Mouse (Mus musculus): ENCODE results near the gene Gng7. TPM values are rescaled to one million over a fixed set of nuclear protein-coding genes. Genes with fewer than 3 reads are reported as not detected.

Gene Gng7
- polyA plus RNA-seq, 3 experiments from 2014 or later = not detected

DNA sequence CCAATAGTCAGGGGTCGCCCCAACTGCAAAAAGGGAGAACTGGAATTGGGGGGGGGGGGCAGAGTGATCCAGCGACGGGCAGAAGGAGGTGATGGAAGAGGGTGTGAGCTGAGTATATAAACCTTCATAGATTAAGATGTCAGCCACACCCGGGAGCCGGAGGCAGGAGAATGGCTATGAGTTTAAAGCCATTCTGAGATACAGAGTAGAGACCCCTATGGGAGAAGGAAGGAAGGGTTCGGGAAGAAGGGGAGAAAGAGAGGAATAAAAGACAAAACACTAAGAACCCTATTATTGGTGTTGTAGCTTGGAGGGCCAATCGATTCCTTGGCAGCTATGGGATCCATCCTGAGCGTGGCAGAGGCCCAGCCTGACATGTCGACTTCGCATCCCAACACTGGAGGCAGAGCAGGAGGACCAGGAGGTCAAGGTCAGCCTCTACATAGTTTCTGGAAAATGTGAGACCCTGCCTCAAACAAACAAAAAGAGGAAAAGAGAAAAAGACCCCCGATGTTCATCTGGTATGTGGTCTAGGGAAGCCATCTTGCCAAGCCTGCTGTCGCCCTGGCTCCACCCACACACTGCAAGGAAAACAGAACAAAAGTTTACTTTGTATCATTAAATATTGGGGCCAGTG is 11.0 kb upstream of the Gng7 start, which contains the start of gene Diras1:
TSS of gene Diras1 (minus strand) at position 24 of the 637 bp plus-strand sequence.
- no peak for ATAC-seq

DNA sequence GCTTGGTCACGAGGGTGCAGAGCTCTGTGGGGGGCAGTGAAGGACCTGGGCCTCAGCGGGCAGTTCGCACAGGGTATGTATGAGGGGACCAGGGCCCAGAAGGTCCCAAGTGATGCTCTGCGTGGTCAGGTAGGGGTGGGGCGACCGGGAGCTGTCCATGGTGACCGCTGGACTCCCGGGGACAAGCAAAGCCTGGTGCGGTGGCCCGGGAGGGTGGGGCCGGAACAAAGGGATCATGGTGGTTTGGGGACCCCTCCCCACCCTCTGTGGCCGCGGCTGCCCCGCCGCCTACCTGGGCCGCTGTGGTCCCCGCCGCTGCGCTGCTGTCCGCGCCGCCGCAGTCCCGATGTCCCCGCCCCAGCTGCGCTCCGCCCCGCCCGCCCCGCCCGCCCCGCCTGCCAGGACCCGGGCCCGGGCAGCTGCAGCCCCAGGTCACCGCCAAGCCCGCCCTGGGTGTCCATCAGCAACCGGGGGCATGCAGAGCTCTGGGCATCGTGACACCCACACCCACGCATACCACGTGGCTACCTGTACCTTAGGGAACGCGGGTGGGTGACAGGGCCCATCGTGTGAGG is 10.4 kb upstream of the Gng7 start:
- ATAC-seq = no peak

DNA sequence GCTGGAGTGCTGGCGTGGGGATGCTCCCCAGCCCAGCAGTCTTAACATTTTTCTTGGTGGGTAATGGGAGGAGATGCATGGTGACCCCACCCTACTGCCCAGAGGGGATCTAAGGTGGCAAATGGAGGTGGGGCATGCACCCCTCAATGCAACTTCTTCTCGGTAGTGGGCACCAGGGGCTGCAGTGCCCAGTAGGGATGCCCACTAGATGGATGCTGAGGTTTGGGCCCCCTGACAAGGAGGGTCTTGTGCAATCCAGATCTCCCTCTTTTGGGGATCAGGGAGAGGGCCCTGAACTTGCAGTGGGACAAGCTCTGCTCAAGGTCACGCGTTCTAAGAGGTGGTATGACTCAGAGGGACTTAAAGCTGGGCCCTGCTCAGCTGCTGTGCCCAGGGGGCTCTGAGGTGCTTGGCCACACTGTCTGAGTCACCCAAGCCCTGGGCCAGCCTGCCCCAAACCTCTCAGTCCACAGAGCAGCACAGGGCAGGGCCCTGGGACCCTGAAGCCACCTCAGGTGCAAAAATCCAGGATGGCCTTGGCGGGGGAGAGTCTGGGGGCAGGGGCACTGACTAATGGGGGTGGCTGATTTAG is 9.7 kb upstream of the Gng7 start:
- no peak for ATAC-seq

DNA sequence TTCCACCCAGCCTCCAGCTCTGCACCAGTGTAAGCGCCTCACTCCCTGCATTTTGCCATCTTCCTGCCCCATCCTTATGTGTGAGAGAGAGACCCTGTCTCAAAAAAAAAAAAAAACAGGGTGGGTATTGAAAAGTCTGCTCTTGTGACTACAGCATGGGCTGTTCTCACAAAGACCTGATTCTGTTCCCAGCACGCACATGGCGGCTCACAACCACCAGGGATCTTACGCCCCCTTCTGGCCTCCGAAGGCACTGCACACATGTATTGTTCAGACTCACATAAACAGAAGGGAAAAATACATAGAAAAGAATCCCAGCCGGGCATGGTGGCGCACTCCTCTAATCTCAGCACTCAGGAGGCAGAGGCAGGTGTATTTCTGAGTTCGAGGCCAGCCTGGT is 8.0 kb upstream of the Gng7 start:
- ATAC-seq = no peak

DNA sequence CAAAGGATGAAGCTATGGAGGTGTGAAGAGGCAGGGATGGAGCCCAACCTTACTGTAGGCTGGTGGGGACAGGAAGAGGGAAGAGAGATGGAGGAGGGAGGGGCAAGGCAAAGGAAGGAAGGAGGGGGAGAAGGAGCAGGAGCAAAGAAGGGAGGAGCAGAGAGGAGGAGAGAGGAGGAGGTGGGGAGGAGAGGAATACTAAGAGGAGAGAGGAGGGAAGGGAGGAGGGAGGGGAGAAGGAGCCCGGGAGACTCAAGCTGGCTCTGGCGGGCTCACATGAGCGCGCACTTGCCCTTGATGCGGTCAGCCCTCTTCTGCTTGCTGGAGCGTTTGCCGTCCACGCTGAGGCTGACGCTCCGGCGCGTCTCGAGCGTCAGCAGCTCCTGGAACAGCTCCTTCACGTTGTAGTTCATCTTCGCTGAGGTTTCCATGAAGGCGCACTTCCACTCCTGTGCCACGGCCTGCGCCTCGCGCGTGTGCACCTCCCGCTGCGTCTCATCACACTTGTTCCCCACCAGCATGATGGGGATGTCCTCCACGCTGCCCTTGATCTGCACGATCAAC is 6.9 kb upstream of the Gng7 start:
- ATAC-seq = no peak

DNA sequence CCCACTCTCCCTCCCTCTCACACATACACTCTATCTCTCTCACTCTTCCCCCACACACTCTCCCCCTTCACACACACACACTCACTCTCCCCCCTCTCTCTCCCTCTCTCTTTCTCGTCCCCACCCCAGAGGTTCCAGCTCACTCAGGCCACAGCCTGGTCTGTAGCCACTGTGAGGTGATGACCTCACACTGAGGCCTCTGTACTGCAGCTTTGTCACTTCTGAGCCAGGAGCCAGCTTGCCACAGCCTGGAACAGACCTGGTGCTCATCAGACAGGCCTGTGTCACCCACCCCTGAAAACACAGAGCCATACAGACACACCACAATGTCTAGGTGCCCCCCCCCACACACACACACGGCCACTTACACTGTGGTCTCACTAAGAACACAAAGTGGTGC is 5.5 kb upstream of the Gng7 start:
- no peak for ATAC-seq

DNA sequence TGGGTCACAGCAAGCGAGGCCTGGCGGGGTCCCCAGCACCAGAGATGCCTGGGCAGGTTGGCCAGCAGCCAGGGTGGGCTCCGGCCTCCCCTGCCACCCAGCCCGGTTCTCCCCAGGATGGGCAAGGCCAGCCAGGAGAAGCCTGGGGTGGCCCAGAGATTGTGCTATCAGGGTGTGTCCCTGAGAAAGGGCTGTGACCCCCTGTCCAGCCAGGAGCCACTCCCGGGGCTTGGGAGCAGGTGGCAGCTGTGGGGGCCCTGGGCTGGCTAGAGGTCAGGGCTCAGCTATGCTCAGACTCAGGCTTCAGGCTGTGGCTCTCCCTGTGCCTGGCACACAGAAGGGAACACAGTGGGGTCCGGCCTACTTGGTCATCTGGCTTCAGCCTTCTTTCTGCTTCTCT is 4.9 kb upstream of the Gng7 start:
- no peak for ATAC-seq

DNA sequence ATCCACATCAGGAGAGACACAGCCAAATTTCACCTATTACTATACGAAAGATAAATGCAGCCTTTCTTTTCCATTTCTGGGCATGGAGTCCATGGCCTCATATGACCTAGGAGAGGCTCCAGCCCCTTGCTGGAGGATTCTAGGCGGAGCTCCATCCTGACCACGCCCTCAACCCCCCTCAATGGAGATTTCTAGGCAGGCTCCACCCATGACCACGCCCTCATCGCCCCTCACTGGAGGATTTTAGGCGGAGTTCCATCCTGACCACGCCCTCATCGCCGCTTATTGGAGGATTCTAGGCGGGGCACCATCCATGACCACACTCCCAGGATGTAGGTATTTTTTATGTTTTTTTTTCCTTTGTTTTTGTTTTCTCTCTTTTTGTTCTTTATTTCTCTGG is 3.6 kb upstream of the Gng7 start:
- no peak for ATAC-seq

DNA sequence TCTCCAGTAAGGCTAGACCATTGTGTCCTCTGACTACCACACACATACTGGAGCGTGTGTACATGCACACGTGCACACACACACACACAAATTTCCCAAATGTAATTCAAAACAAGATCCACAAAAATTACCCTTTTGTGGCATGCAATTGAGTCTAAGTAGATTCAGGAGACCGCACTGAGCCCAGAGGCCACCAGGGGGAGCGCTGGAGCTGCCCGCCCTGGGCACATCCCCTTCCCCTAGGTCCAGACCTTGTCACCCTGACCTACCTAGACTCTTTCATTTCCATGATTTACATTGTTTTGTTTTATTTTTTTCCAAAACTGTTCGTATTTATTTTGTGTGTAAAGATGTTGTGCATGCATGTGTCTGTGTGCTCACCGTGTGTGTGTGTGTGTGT is 1.9 kb upstream of the Gng7 start:
- ATAC-seq = peak; percentile 58

DNA sequence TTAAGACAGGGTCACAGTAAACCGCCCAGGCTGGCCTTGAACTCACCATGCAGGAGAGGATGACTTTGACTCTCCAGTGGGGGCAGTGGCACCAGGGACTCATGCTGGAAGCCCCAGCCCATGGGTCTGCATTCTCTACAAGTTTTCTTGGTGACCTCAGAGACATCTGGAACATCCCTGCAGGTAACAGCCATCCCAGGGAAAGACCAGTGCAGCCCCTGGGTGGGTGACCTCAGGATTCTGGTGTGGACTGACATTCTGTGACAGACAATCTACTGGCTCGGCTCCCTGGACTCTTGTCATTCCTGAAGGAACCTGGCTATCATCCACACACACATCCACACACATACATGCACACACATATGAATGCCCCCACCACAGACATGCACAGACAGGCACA is 921 bp upstream of the Gng7 start:
- no peak for ATAC-seq

DNA sequence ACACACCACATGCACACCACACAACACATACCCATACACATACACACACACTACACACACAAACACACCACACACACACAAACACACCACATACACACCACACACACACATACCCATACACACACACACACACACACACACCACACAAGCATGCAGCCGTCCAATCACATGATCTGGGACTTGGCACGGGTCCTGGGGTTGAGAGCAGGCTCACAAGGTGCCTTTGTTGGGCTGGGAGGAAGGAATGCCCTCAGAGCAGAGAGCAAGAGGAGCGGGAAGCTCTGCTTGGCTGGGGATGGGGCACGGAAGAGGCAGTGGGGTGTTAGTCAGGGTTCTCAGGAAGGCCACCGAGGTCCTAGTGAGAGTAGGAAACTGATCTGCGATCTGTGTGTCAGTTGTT is 3.9 kb downstream of the Gng7 start:
- no peak for ATAC-seq

DNA sequence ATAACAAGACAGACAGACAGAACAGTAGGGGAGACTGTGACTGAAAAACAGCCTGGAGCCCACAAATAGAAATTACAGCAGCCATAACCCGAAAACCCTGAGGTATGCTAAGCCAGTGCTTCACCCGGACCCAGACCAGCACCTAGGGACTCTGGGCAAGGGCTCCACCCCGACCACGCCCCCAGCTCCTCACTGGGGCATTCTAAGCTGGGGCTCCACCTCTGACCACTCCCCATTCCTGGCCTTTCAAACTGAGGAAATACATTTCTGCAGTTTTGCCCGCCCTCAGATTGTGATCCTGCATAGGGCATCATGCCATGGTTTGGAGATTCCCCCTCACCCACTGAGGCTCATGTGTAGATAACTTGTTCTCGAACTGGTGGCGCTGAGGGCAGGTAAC is 7.5 kb downstream of the Gng7 start:
- no peak for ATAC-seq

DNA sequence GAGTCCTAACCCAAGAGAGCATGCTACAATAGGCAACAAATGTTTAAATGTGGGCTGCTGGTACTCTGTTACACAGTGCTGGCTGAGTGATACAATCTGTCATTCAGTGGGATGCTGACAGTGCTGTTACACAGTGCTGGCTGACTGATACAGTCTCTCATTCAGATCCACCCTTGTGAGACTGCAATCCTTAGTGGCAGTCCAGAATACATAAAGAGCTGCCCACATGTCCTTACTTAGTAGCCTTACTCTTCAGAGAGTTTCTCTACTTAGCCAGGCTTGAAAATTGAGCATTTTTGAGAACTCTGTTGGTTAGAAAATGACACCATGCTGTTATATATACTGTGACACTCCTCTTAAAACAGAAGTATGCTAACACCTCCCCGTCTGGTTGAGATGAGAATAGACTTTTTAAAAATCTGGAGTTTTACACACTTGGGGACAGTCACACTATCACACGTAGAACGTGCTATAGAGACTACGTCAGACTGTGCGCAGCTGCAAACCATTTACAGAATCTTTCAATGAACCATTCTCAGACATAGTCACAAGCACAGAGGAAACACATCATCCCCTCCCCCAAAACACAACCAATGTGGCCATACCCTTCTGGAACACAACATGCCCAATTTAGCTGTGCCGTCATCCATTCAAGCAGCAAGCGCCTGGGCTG is 8.6 kb downstream of the Gng7 start:
- no peak for ATAC-seq

DNA sequence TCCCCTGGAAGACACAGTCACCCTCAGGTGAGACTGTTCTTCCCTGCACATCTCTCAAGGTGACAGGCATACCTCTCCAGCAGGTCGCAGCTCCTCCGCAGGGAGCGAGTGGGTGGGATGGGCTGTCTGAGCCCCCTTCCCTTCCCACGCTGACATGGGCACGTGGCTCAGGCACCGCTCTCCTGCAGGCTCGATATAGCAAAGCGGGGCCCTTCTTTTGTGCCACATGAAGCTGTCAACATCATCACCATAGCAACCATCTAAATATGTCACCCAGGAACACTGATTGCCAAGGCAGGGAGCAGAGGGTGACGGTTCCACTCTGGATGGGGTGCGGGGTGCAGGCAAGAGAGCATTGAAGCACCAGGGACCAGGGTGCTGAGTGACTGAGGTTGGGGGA is 13.6 kb downstream of the Gng7 start:
- ATAC-seq = no peak

DNA sequence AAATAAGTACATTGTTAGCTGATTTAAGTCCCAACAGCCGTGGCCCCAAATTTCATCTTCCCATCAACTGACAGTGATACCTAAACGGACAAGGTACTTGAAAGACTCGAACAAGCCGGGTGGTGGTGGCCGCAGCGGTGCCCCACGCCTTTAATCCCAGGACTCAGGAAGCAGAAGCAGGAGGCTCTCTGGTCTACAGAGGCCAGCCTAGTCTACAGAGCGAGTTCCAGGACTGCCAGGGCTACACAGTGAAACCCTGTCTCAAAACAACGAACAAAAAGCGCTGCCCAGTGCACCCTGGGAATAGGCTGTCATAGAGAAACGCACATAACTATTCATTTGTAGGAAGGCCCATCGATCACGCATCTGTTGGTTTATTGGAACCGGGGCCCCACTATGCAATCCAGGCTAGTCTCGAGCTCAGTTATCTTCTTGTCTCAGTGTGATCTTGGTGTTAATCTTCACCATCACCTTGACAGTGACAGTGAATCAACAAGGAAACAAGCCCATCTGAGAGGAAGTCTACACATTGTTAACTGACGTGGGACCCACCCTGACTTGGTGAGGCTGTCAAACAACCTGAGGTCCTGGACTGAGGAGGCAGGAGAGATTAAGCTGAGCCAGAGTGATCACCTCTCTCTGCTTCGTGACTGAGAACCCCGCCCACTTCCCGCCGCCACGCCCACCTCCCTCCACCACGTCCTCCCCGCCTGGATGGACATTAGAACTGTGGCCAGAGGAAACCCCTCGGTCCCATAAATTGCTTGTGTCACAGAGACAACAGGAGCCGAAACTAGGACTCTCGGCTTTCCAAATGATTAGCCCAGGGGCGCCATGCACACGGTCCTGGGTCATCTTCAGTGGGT is 14.3 kb downstream of the Gng7 start:
- no peak for ATAC-seq

DNA sequence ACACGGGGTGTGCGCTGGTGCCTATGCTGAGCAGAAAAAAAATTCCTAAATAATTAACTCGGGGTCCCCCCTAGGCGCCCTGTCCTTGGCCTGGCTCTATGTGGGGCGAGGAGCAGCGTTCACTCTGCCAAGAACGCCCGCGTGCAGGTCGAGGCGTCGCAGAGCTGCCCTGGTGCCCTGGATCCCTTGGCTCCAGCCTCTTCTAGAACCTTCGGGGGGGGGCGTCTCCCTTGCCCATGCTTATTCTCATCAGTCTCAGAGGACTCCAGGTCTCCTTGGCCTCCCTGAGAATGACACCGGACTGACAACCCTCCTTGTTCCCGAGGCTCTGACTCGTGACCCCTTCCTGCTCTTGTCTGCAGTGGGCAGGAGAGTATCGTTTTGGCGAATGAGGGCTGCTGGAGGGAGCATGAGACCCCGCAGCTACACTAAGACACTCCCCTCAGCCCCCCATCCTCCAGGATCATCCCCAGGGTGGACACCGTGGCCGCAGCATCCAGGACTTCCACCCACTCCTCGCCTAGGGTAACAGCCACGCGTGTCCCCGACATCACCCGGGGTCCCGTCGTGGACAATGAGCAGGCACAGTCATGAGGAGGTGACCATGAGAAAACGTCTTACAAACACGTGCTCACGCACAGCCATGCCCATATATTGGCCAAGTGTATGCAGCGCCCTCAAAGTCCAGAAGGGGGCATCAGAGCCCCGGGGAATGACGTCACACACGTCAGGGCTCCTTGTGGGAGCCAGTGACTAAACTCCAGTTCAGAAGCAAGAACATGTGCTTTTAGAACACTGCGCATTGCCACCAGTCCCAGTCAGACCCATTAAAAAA is 15.2 kb downstream of the Gng7 start:
- peak; percentile 85 for ATAC-seq

DNA sequence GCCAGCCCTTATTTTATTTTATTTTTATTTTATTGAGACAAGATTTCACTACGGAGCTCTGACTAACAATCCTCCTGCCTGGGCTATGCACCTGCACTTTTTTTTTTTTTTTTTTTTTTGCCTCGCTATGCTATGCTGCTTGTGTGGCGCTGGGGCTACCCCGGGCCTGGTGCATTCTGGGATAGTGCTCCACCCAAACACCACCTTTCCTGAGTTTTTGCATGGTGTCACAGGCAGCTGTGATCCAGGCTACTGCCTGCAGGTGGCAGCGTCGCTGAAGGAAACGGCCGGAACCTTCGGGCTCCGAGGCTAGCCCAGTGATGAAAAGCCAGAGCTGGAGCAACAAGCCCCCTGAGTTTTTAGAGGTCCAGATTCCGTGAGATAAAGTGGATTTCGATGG is 16.0 kb downstream of the Gng7 start:
- peak; percentile 30 for ATAC-seq

DNA sequence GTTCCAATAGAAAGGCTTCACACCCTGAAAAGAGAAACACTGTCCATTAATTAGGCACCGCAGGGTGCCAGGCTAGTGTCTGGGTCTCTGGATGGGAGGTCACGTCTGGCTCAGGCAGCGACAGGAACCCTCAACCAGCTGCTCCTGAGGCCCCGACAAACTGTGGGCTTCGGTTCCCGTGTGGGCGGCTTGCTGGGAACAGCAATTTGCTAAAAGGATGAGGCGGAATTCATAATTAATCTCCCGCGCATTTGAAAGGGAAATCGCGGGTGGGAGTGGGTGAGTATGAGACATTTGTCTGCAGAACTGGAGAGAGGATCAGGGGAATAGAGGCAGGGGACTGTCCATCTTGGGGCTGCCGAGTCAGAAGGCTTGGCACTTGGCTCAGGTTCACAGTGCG is 16.7 kb downstream of the Gng7 start:
- ATAC-seq = no peak

DNA sequence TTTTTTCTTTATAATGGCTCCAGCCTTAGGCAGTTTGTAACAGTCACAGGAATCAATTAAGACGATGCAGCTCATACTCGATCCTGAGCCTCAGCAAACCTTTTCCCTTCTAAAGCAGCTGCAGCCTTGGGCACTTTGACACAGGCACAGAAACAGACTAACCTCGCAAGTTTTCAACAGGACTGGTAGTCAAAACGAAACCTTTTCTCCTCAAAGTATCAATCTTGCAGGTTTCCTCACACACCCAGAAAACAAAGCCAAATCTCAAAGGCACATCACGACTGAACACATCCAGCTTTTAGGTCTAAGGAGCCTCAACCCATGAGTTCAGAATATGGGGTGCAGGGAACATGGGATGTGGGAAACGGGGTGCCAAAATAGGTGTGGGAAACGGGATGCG is 17.4 kb downstream of the Gng7 start:
- no peak for ATAC-seq

DNA sequence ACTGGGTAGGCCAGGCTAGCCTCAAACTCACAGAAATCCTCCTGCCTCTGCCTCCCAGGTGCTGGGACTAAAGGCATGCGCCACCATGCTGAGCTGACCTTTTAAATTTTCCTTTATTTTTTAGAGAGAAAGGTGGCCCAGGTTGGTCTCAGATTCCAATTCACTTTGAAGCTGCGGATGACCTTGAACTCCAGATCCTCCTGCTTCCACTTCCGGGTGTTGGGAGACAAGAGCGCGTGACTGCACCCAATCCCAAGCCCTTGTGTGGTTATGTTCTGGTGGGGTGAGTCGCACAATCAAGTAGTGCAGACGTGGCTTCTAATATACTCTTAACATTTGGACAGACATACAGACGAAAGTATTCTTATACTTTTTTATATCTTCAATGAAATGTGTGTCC is 18.2 kb downstream of the Gng7 start:
- ATAC-seq = no peak

DNA sequence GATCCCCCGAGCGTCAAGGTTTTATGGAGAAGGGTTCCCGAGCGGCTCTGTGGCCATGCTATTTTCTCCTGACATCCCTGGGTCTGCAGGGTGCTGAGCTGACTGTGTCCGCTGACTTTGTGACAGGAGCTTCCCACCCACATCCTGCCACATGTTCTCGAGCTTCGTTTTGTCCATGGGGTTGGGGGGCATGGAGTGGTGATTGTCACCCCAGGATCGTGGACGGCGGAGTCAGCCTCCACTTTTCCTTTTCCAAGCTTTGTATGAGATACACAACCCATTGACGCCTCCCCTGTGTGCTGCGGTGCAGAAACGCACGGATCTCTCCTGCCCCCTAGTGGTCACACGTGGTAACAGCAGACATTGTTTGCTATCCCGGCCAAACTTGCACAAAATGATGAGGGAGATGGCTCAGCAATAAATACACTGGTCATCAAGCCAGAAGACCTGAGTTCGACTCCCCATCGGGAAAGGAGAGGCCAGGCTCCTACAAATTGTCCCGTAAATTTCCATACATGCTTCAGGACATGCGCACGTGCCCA is 19.6 kb downstream of the Gng7 start:
- peak; percentile 51 for ATAC-seq
